In the genomic region with DNA sequence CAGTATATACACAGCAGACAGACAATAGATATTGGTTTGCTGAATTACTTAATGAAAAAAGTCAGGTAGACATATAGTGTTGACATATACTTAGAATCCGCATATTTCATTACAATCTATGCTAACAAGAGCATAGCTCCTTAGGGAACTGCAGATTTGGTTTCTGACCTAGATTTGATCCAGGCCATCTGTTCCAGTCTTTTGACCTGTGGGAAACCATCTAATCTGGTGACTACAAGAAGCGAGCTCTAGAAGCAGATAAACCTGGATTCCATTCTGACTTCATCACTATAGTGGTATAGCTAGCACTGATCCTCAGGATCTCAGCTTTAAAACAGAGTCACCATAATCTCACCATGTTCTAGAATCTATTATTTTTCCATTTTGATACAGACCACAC, we compare ENCODE assay signal across 18 mouse cellular contexts.
DNase-seq lines count a peak whose midpoint lies in the region; ATAC-seq lines count a peak whose summit lies in the region.
"Had no signal": no experiment of that assay in that cellular context is flagged by ENCODE, and none has a peak within 500 bp of the region (broad histone marks: within the 10 kb centered on the region; RNA-seq: fewer than 3 reads in every experiment).

No protein-coding gene starts in this region.

- no peak for ATAC-seq in intestine, embryonic 16.5 days
- ATAC-seq: forebrain, embryonic 13.5 days; forebrain, postnatal 0 days; intestine, embryonic 15.5 days had no signal

- H3K4me2 ChIP-seq in intestine, embryonic 16.5 days (ENCODE audit: low read depth, low read length), result no peak overlapping the region
- H3K4me2 ChIP-seq: embryonic facial prominence, embryonic 13.5 days; forebrain, embryonic 13.5 days; heart, embryonic 12.5 days; hindbrain, embryonic 14.5 days; intestine, embryonic 15.5 days had no signal

- H3K9me3 ChIP-seq in intestine, embryonic 16.5 days (ENCODE audit: control insufficient read depth, low read length), result no peaks in the 10 kb centered on the region
- H3K9me3 ChIP-seq in limb, embryonic 10.5 days (replicated peaks), result no peaks in the 10 kb centered on the region
- H3K9me3 ChIP-seq: embryonic facial prominence, embryonic 13.5 days; forebrain, embryonic 13.5 days; heart, embryonic 12.5 days; hindbrain, embryonic 10.5 days; intestine, embryonic 15.5 days had no signal

- no peaks in the 10 kb centered on the region for H3K27me3 ChIP-seq in intestine, embryonic 16.5 days (replicated peaks; ENCODE audit: control insufficient read depth, insufficient read depth, low read length)
- H3K27me3 ChIP-seq in limb, embryonic 10.5 days (ENCODE audit: low read depth, poor library complexity, severe bottlenecking), result no peaks in the 10 kb centered on the region
- H3K27me3 ChIP-seq: embryonic facial prominence, embryonic 13.5 days; forebrain, embryonic 13.5 days; heart, embryonic 12.5 days; intestine, embryonic 15.5 days had no signal

- DNase-seq in cerebellum, adult 11-12 months, result peak; percentile 83
- DNase-seq in cerebellum, adult 8-10 months, result peak; percentile 73
- DNase-seq in cerebellum, postnatal 14 days, result peak; percentile 38 to 77
- DNase-seq in retina, postnatal 1 day, result peak; percentile 51
- no peak for DNase-seq in adrenal gland, postnatal 25 days
- DNase-seq in limb, embryonic 10.5 days (ENCODE audit: low spot score), result no peak
- DNase-seq: adrenal gland, adult 2 months; forebrain, postnatal 0 days; gastrocnemius, postnatal 14 days; heart, adult 2 months; kidney, adult 2 months had no signal

- no peaks in the 10 kb centered on the region for H3K4me1 ChIP-seq in intestine, embryonic 16.5 days (ENCODE audit: control insufficient read depth, insufficient read depth, low read length)
- no peaks in the 10 kb centered on the region for H3K4me1 ChIP-seq in limb, embryonic 10.5 days
- H3K4me1 ChIP-seq: embryonic facial prominence, embryonic 13.5 days; heart, embryonic 12.5 days; hindbrain, embryonic 10.5 days; intestine, embryonic 15.5 days had no signal

- H3K27ac ChIP-seq in intestine, embryonic 16.5 days (ENCODE audit: low read length), result no peak overlapping the region
- H3K27ac ChIP-seq in limb, embryonic 10.5 days, result no peak overlapping the region
- H3K27ac ChIP-seq: embryonic facial prominence, embryonic 13.5 days; forebrain, embryonic 13.5 days; heart, adult 2 months; hindbrain, embryonic 10.5 days; hindbrain, embryonic 14.5 days; intestine, embryonic 15.5 days had no signal

- H3K36me3 ChIP-seq in intestine, embryonic 16.5 days (ENCODE audit: control insufficient read depth, insufficient read depth, low read length), result no peaks in the 10 kb centered on the region
- H3K36me3 ChIP-seq in limb, embryonic 10.5 days, result no peaks in the 10 kb centered on the region
- H3K36me3 ChIP-seq: embryonic facial prominence, embryonic 13.5 days; heart, embryonic 12.5 days; hindbrain, embryonic 10.5 days; intestine, embryonic 15.5 days had no signal

- WGBS in intestine, embryonic 16.5 days, result 77% methylated on average over 2 of the region's 2 CpGs
- 94% methylated on average over 2 of the region's 2 CpGs for whole genome bisulfite sequencing in limb, embryonic 10.5 days

- no peak overlapping the region for H3K4me3 ChIP-seq in intestine, embryonic 16.5 days (ENCODE audit: low read length)
- no peak overlapping the region for H3K4me3 ChIP-seq in limb, embryonic 10.5 days
- H3K4me3 ChIP-seq: embryonic facial prominence, embryonic 13.5 days; forebrain, embryonic 13.5 days; heart, adult 2 months; heart, embryonic 12.5 days; hindbrain, embryonic 10.5 days; intestine, embryonic 15.5 days had no signal

- H3K9ac ChIP-seq in intestine, embryonic 16.5 days (ENCODE audit: low read depth, low read length), result no peak overlapping the region
- H3K9ac ChIP-seq: embryonic facial prominence, embryonic 13.5 days; forebrain, embryonic 13.5 days; forebrain, postnatal 0 days; heart, embryonic 12.5 days; hindbrain, embryonic 14.5 days; intestine, embryonic 15.5 days had no signal

Comparison
In these comparisons a context has a peak if more than half of its experiments do, and no peak if none do; other contexts are left out.
1. DNase-seq: peak in cerebellum, adult 11-12 months (single experiment), cerebellum, adult 8-10 months (single experiment), cerebellum, postnatal 14 days (2 of 2) and retina, postnatal 1 day (single experiment); none in adrenal gland, postnatal 25 days (single experiment) and limb, embryonic 10.5 days (single experiment).